In the genomic region with DNA sequence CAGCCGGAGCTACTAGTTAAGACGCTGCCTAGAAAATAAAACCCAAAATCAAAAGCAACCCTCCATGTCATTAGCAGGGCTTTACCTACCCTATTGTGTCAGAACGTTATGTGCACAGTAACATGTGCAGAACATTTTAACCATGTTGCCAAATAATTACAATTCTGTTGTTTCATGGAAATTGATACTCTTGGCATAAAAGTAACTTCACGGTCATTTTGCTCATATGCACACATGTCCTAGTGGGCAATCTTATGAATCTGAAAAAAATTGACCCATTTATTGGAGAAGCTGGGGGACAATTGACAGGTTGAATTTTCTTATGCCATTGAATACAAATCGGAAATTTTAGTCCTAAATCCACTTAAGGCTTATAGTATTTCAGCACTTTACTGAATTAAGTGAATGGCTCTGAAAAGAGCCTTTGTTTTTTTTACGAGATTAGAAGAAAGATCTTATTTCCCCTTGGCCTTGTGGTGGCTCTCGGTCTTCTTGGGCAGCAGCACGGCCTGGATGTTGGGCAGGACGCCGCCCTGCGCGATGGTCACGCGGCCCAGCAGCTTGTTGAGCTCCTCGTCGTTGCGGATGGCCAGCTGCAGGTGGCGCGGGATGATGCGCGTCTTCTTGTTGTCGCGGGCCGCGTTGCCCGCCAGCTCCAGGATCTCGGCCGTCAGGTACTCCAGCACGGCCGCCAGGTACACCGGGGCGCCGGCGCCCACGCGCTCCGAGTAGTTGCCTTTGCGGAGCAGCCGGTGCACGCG, we compare ENCODE assay signal across 8 mouse cellular contexts. TPM values are rescaled to one million over a fixed set of nuclear protein-coding genes. Genes with fewer than 3 reads are reported as not detected.
DNase-seq lines count a peak whose midpoint lies in the region; ATAC-seq and TF ChIP-seq lines count a peak whose summit lies in the region.
"Not testable (repeated sequence)": the region's sequence is repeated elsewhere in the genome, so short reads cannot be mapped to it uniquely, and the experiment has no call there.

No protein-coding gene starts in this region.

- WGBS in forebrain, embryonic 15.5 days, result under 1% methylated on average over 27 of the region's 41 CpGs
- 2% methylated on average over 22 of the region's 41 CpGs for WGBS in hindbrain, embryonic 12.5 days
- 2% methylated on average over 21 of the region's 41 CpGs for WGBS in kidney, postnatal 0 days
- 6% methylated on average over 13 of the region's 41 CpGs for WGBS in liver, postnatal 0 days (ENCODE audit: insufficient replicate concordance)

- H3K27ac ChIP-seq in ES-E14 (ENCODE audit: insufficient read depth, low read depth, low read length, poor library complexity, severe bottlenecking), result peak overlapping the region; percentile 92
- H3K27ac ChIP-seq in forebrain, embryonic 15.5 days (replicated peaks), result peak overlapping the region; percentile 97
- H3K27ac ChIP-seq in hindbrain, embryonic 12.5 days, result peak overlapping the region; percentile 96
- peak overlapping the region; percentile 95 for H3K27ac ChIP-seq in kidney, postnatal 0 days
- H3K27ac ChIP-seq in liver, postnatal 0 days (ENCODE audit: low read depth), result peak overlapping the region; percentile 98
- peak overlapping the region; percentile 62; the same call in 1 of the 2 replicates for H3K27ac ChIP-seq in testis, adult 2 months (ENCODE audit: control insufficient read depth, insufficient read depth, low read depth, low read length)

- H3K4me3 ChIP-seq in ES-E14 (ENCODE audit: insufficient read depth in 1 of 2, low read depth in 1 of 2, low read length in 2 of 2, poor library complexity in 1 of 2, severe bottlenecking in 1 of 2), result peak overlapping the region; percentile 20 to 63
- peak overlapping the region; percentile 50 for H3K4me3 ChIP-seq in forebrain, embryonic 15.5 days
- peak overlapping the region; percentile 45 for H3K4me3 ChIP-seq in hindbrain, embryonic 12.5 days
- H3K4me3 ChIP-seq in kidney, postnatal 0 days (replicated peaks; ENCODE audit: low read depth, low read length), result peak overlapping the region; percentile 48
- H3K4me3 ChIP-seq in liver, postnatal 0 days (ENCODE audit: low read depth, low read length), result peak overlapping the region; percentile 52
- H3K4me3 ChIP-seq in testis, adult 2 months (ENCODE audit: control insufficient read depth, low read depth, low read length), result peak overlapping the region; percentile 44

- H3K4me1 ChIP-seq in ES-E14 (ENCODE audit: control insufficient read depth in 2 of 2, insufficient read depth in 2 of 2, low read length in 2 of 2, poor library complexity in 1 of 2); kidney, postnatal 0 days (replicated peaks; ENCODE audit: insufficient read depth, low read length); liver, postnatal 0 days (ENCODE audit: insufficient read depth); testis, adult 2 months (ENCODE audit: control insufficient read depth, insufficient read depth, low read length): not testable (repeated sequence)
- H3K4me1 ChIP-seq in forebrain, embryonic 15.5 days, result peaks cover 24% of the 10 kb centered on the region
- H3K4me1 ChIP-seq in hindbrain, embryonic 12.5 days, result peaks cover 19% of the 10 kb centered on the region

- in situ Hi-C loops in ES-E14 (cut with MboI; ENCODE audit: low sequenced_read_pairs in 2 of 2, unreplicated experiment in 2 of 2), result loop anchor here (25.0 kb wide), 2 partner anchors 1533 to 1833 kb away; a partner anchor contains a TSS

- not testable (repeated sequence) for TF ChIP-seq POLR2A in testis, adult 2 months (IDR thresholded peaks at IDR 0.05; ENCODE audit: control insufficient read depth, low read depth, low read length)

- not testable (repeated sequence) for TF ChIP-seq EP300 in liver, postnatal 0 days (IDR thresholded peaks at IDR 0.05; ENCODE audit: low read depth)

- not testable (repeated sequence) for H3K27me3 ChIP-seq in forebrain, embryonic 15.5 days; hindbrain, embryonic 12.5 days; kidney, postnatal 0 days (ENCODE audit: insufficient read depth, low read length); liver, postnatal 0 days (ENCODE audit: insufficient read depth, low read length); testis, adult 2 months (ENCODE audit: control insufficient read depth, insufficient read depth, low read length)

- peak overlapping the region; percentile 64 for H3K4me2 ChIP-seq in forebrain, embryonic 15.5 days (replicated peaks)
- H3K4me2 ChIP-seq in hindbrain, embryonic 12.5 days (replicated peaks), result peak overlapping the region; percentile 81
- H3K4me2 ChIP-seq in kidney, postnatal 0 days (ENCODE audit: low read length), result peak overlapping the region; percentile 64
- H3K4me2 ChIP-seq in liver, postnatal 0 days (ENCODE audit: low read depth, low read length), result peak overlapping the region; percentile 69

- peak; percentile 11 for ATAC-seq in forebrain, embryonic 15.5 days (replicated peaks)
- ATAC-seq in hindbrain, embryonic 12.5 days (ENCODE audit: low FRiP score), result peak; percentile 7; the same call in 1 of the 2 replicates
- peak; percentile 8; the same call in 1 of the 2 replicates for ATAC-seq in kidney, postnatal 0 days (replicated peaks; ENCODE audit: low FRiP score, low read depth)
- ATAC-seq in liver, postnatal 0 days, result peak; percentile 17

- not testable (repeated sequence) for H3K9me3 ChIP-seq in ES-E14 (ENCODE audit: control insufficient read depth, insufficient read depth, low read depth, low read length); forebrain, embryonic 15.5 days; hindbrain, embryonic 12.5 days (replicated peaks); kidney, postnatal 0 days (replicated peaks; ENCODE audit: low read length); liver, postnatal 0 days (ENCODE audit: low read length)

- H3K9ac ChIP-seq in ES-E14 (ENCODE audit: insufficient read depth, low read depth, low read length, poor library complexity, severe bottlenecking), result peak overlapping the region; percentile 67
- peak overlapping the region; percentile 54 for H3K9ac ChIP-seq in forebrain, embryonic 15.5 days (replicated peaks)
- H3K9ac ChIP-seq in hindbrain, embryonic 12.5 days, result peak overlapping the region; percentile 47
- peak overlapping the region; percentile 55; the same call in 1 of the 2 replicates for H3K9ac ChIP-seq in kidney, postnatal 0 days (ENCODE audit: low read depth, low read length)
- peak overlapping the region; percentile 80 for H3K9ac ChIP-seq in liver, postnatal 0 days (replicated peaks)

- TF ChIP-seq CTCF in kidney, postnatal 0 days (IDR thresholded peaks at IDR 0.05; ENCODE audit: low read depth); testis, adult 2 months (IDR thresholded peaks at IDR 0.05; ENCODE audit: control insufficient read depth, insufficient read depth, insufficient replicate concordance, low read depth, low read length): not testable (repeated sequence)
- TF ChIP-seq CTCF in liver, postnatal 0 days (IDR thresholded peaks at IDR 0.05; ENCODE audit: low read depth), result peak; percentile 26; the same call in 1 of the 2 replicates

- not testable (repeated sequence) for H3K36me3 ChIP-seq in ES-E14 (ENCODE audit: control insufficient read depth, insufficient read depth, low read length, poor library complexity, severe bottlenecking); forebrain, embryonic 15.5 days; hindbrain, embryonic 12.5 days; kidney, postnatal 0 days (ENCODE audit: insufficient read depth, low read length); liver, postnatal 0 days (replicated peaks; ENCODE audit: insufficient read depth, low read length); testis, adult 2 months (ENCODE audit: control insufficient read depth, insufficient read depth, low read length)

- not testable (repeated sequence) for DNase-seq in ES-E14 (ENCODE audit: low read depth, low spot score); kidney, postnatal 0 days (ENCODE audit: low spot score); liver, postnatal 0 days
- peak; percentile 78 for DNase-seq in embryo, embryonic 10.5 days (ENCODE audit: low spot score)
- peak; percentile 52 for DNase-seq in naive thymus-derived CD4-positive, alpha-beta T cell, adult 2 months (ENCODE audit: low read depth)

RNA-seq across cellular contexts. Expression of a gene that starts 0.6 kb away (rescaled TPM):
- 587 and 755 TPM in 2 replicates for total RNA-seq in ES-E14 (2012; rRNA removed)
- 48.1 and 55.0 TPM in 2 replicates for polyA plus RNA-seq in forebrain, embryonic 15.5 days (2015; fragmentation: Nextera tagmentation; extraction: Ambion mirVana)
- 67.4 and 81.6 TPM in 2 replicates for polyA plus RNA-seq in hindbrain, embryonic 12.5 days (2016; fragmentation: Nextera tagmentation; extraction: Ambion mirVana)
- 42.2 and 50.2 TPM in 2 replicates for polyA plus RNA-seq in kidney, postnatal 0 days (2015; fragmentation: Nextera tagmentation; extraction: Ambion mirVana)
- polyA plus RNA-seq in liver, postnatal 0 days (2015; fragmentation: Nextera tagmentation; extraction: Ambion mirVana), result 62.4 and 66.0 TPM in 2 replicates
- 0.34 and 0.36 TPM in 2 replicates for polyA plus RNA-seq in testis, adult 2 months (2012; rRNA removed)

RNA-seq across cellular contexts. Expression of a gene that starts 0.8 kb away (rescaled TPM):
- total RNA-seq in ES-E14 (2012; rRNA removed), result 1,383 and 2,074 TPM in 2 replicates
- 4.7 and 5.6 TPM in 2 replicates for polyA plus RNA-seq in forebrain, embryonic 15.5 days (2015; fragmentation: Nextera tagmentation; extraction: Ambion mirVana)
- 4.8 and 7.1 TPM in 2 replicates for polyA plus RNA-seq in hindbrain, embryonic 12.5 days (2016; fragmentation: Nextera tagmentation; extraction: Ambion mirVana)
- 3.4 and 4.1 TPM in 2 replicates for polyA plus RNA-seq in kidney, postnatal 0 days (2015; fragmentation: Nextera tagmentation; extraction: Ambion mirVana)
- 6.1 and 7.8 TPM in 2 replicates for polyA plus RNA-seq in liver, postnatal 0 days (2015; fragmentation: Nextera tagmentation; extraction: Ambion mirVana)
- polyA plus RNA-seq in testis, adult 2 months (2012; rRNA removed), result 6.8 and 7.8 TPM in 2 replicates

RNA-seq across cellular contexts. Expression of a gene that starts 3.6 kb away (rescaled TPM):
- total RNA-seq in ES-E14 (2012; rRNA removed), result 677 and 970 TPM in 2 replicates
- 1.6 and 2.9 TPM in 2 replicates for polyA plus RNA-seq in forebrain, embryonic 15.5 days (2015; fragmentation: Nextera tagmentation; extraction: Ambion mirVana)
- polyA plus RNA-seq in hindbrain, embryonic 12.5 days (2016; fragmentation: Nextera tagmentation; extraction: Ambion mirVana), result 4.4 and 7.2 TPM in 2 replicates
- 3.4 TPM in 2 replicates for polyA plus RNA-seq in kidney, postnatal 0 days (2015; fragmentation: Nextera tagmentation; extraction: Ambion mirVana)
- polyA plus RNA-seq in liver, postnatal 0 days (2015; fragmentation: Nextera tagmentation; extraction: Ambion mirVana), result 2.9 and 5.8 TPM in 2 replicates
- polyA plus RNA-seq in testis, adult 2 months (2012; rRNA removed), result 0.98 and 2.9 TPM in 2 replicates

RNA-seq across cellular contexts. Expression of a gene that starts 3.7 kb away (rescaled TPM):
- total RNA-seq in ES-E14 (2012; rRNA removed), result 1,000 and 1,148 TPM in 2 replicates
- polyA plus RNA-seq in forebrain, embryonic 15.5 days (2015; fragmentation: Nextera tagmentation; extraction: Ambion mirVana), result 1.5 and 2.0 TPM in 2 replicates
- 0.46 and 2.5 TPM in 2 replicates for polyA plus RNA-seq in hindbrain, embryonic 12.5 days (2016; fragmentation: Nextera tagmentation; extraction: Ambion mirVana)
- polyA plus RNA-seq in kidney, postnatal 0 days (2015; fragmentation: Nextera tagmentation; extraction: Ambion mirVana), result 0.27 and 0.76 TPM in 2 replicates
- polyA plus RNA-seq in liver, postnatal 0 days (2015; fragmentation: Nextera tagmentation; extraction: Ambion mirVana), result 2.0 and 2.6 TPM in 2 replicates
- 0.90 and 1.0 TPM in 2 replicates for polyA plus RNA-seq in testis, adult 2 months (2012; rRNA removed)

RNA-seq across cellular contexts. Expression of a gene that starts 5.1 kb away (rescaled TPM):
- 80.2 and 103 TPM in 2 replicates for total RNA-seq in ES-E14 (2012; rRNA removed)
- 4.5 and 5.1 TPM in 2 replicates for polyA plus RNA-seq in forebrain, embryonic 15.5 days (2015; fragmentation: Nextera tagmentation; extraction: Ambion mirVana)
- 2.2 and 4.8 TPM in 2 replicates for polyA plus RNA-seq in hindbrain, embryonic 12.5 days (2016; fragmentation: Nextera tagmentation; extraction: Ambion mirVana)
- polyA plus RNA-seq in kidney, postnatal 0 days (2015; fragmentation: Nextera tagmentation; extraction: Ambion mirVana), result 2.6 and 4.2 TPM in 2 replicates
- 4.7 and 5.8 TPM in 2 replicates for polyA plus RNA-seq in liver, postnatal 0 days (2015; fragmentation: Nextera tagmentation; extraction: Ambion mirVana)
- 0.98 and 1.1 TPM in 2 replicates for polyA plus RNA-seq in testis, adult 2 months (2012; rRNA removed)

Comparison
In these comparisons a context has a peak if more than half of its experiments do, and no peak if none do; other contexts are left out.
1. RNA of a gene that starts 0.6 kb away (polyA plus RNA-seq): 67.4 to 81.6 TPM in hindbrain, embryonic 12.5 days, 62.4 to 66.0 TPM in liver, postnatal 0 days, 42.2 to 50.2 TPM in kidney, postnatal 0 days and 48.1 to 55.0 TPM in forebrain, embryonic 15.5 days; 0.34 to 0.36 TPM in testis, adult 2 months; every median in the first group is over 10 times any median in the second.
2. Peak in every context shown above with its lines, with median percentiles within 50 percentile points of each other: H3K27ac ChIP-seq, H3K4me3 ChIP-seq, H3K9ac ChIP-seq, ATAC-seq and H3K4me2 ChIP-seq.